Mouse (Mus musculus) thymus, adult 18-20 months (tissue): ENCODE measurements at regions not wholly inside any gene's neighbourhood (a gene's known extent, or its start where the extent isn't known, plus 50 kb on each side); places are given as distances from the start of the nearest gene placed in this dataset.

ENCODE experiments used
- DNase-seq, 2 experiments: peaks; one replicate each; pipeline ENCODE4 v3.0.0; 2022; ENCODE audit warnings: mixed read lengths in 2 of 2

- DNase-seq, result no peak
These were observed 163.9 kb downstream of the Ptprc start for GRCm38 (mm10) chr1:138011581-138011980.

- no peak for DNase-seq
These were observed 164.5 kb downstream of the Ptprc start for GRCm38 (mm10) chr1:138010910-138011477.

- no peak for DNase-seq
These were observed 168.7 kb downstream of the Ptprc start for GRCm38 (mm10) chr1:138006811-138007210.

- DNase-seq, result no peak
These were observed 171.2 kb downstream of the Ptprc start for GRCm38 (mm10) chr1:138004319-138004718.

DNA sequence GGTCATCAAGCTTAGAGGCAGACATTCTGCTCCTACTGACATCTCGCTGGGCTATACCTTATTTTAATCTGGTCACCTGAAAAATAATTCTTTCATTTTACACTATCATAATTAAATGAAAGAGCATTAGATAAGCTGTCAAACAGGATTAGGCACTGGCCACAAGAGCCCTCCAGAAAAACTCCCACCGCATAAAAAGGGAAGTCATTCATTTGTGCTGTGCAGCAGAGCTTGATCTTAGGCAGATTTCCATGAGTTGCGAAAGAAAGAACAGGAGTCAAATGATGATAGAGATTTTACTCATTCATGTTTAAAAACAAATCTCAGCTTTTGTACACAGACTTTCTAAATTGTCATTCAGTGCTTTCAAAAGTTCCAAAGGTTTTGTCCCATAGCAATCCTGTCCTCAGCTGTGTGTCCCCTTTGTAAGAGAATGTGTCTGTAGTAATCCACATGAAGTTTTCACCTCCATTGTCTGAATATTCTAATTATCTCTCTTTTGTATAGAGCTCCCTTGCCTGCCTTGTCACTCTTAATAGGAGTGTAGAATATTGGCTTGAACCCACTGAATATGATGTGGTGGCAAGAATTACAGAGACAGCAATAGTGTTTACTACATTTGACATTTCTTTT is 176.1 kb downstream of the Ptprc start:
- no peak for DNase-seq

GRCm38 (mm10) chr1:137996041-137996440 is 179.5 kb downstream of the Ptprc start:
- DNase-seq, result no peak

DNA sequence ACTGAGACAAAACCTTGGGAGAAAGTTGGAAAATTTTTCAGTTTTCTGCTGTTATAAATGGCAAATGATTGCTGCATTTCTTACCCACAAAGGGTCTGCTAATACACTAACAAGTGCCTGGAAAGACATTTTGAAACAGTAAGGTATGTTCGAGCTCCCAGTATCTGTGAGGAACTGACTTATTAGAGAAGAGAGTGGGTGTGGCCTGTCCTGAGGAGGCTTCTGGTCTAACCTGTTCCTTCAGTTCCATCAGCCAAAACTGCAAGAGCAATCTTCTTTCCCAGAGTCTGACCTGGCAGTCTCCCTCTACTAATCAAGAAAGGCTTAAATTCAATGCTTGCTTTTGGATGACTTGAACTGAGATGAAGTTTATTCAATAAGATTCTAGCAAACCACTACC is 183.6 kb downstream of the Ptprc start:
- DNase-seq, result no peak

DNA sequence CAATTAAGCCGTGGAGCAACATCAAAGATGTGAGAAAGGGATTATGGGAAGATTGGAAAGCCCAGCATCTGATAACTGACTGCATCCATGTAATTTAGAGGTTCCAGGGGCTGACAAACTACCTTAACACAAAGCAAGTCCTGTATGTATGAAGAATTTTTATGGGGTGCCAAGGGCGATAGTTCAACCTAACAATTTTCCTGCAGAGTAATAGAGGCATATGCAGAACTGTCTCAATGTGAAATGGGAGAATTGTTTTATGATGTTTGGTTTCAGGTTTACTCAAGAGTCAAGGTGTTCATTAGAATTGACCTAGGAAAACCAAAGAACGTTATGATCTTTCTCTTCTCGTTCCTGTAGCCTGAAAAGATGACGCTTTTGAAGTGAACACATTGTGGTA is 184.1 kb downstream of the Ptprc start:
- DNase-seq, result no peak

- DNase-seq, result no peak
These were observed 202.1 kb downstream of the Ptprc start for GRCm38 (mm10) chr1:137973406-137973805.

DNA sequence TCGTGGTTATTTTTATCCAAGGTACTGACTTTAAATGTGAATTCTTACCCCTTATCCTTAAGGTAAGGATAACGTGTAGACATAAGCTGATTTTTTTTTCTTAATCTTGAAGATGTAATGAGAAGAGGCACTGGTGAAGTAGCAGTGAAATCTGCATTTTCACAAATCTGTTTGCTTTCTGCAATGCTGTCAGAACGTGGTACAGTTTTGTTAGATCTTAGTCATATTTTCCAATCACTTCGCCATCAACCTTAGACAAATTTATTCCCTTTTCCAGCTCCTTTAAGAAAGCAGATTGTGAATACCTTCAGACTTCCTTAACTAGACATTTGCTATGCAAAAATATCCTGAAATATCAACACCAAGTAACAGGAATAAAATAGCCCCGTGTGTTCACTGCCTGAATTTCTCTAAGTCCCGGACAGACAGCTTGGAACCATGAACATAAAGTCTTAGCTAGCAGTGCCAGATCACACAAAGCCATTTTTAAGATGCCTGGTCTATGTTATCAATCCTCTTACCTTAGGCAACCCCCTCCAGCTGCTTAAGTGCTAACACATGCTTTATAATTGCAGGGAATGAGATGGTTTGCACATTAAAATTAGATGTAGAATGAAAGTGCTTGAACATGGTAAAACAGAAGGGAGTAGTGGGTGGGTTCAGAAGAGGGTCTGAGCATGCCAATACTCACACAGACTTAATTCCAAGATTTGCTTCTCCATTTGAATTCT is 202.7 kb downstream of the Ptprc start:
- DNase-seq, result no peak

DNA sequence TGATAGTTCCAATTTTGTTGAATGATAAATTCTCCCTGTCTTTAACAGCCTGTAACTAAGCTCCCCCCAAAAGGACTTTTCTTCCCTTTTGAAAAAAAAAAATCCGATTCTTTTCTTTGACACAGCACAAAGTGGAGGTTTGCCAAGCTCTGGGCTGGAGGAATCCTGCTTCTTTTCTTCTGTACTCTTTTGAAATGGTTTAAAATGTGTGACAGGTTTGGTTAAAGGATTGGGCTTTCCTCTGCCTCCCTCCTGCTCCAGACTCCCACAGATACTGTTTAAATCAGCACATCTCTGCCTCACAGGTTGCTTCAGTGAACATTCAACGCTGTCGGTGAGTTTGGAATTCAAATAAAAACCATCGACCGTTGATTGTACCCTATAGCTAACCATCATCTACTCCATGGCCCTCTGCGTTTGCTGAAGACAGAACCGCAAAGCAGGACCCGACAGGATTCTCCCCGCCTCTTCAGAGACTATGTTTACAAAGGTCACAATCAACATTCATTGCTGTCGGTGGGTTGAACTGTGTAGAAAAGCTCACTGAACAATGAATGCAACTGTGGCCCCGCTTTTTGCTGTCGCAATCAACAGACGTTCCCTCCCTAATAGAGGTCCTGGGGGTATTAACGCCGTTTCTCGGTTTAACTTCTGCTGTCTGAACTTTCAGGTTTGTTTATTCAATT is 209.2 kb downstream of the Ptprc start:
- DNase-seq, result no peak

GRCm38 (mm10) chr1:137963656-137964055 is 211.9 kb downstream of the Ptprc start:
- DNase-seq, result no peak

DNA sequence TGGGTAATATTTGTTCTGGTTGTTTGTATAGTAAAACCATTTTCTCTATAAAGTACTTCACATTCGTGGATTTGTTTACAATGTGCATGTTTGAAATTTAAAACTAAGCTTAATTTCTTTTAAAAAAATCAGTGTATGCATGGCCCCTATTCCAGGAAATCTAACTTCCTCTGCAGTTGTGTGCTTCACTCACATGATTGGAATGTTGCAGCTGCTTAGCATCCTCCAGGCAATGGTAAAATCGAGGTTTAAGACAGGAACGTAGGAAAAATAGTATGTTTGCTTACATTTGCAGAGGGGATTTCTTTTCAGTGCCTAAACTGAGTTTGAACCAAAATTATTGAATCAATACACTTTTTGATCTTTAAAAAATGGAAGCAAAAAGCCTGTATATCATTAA is 217.5 kb downstream of the Ptprc start:
- DNase-seq, result no peak

DNA sequence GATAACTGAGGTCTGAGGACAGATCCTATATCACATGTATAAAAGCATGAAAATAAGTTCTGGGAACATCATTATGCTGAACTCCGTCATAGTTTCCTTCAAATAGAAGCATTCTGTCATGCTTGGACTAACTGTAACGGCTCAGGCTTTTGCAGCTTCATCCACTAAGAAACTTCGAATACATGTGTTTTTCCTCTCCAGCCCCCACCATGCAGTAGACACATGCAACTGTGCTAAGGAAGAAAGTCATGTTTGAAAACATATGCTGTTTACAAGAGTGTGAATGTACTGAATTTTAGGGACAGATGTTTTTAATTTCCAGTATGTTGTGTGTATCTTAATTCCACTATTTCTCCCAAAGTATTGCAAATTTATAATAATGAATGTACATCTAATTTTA is 219.5 kb downstream of the Ptprc start:
- no peak for DNase-seq

DNA sequence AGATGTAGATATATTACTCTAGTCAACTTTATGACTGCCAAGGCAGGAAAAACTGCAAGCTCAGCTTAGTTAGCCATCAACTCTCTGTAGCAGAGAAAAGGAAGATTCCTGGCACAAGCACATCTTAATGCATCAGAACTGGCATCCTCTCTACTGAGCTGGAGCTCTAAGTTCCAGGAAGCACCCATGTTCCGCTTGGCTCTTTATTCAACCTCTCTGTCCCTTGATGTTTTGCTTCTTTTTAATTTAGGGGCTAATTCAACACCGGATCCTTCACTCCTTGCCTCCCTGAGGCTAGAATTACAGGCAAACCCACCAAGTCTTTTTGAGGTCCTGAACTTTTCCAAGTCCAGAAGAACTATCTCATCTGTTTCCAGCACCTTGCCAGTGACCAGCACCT is 220.4 kb downstream of the Ptprc start:
- no peak for DNase-seq

DNA sequence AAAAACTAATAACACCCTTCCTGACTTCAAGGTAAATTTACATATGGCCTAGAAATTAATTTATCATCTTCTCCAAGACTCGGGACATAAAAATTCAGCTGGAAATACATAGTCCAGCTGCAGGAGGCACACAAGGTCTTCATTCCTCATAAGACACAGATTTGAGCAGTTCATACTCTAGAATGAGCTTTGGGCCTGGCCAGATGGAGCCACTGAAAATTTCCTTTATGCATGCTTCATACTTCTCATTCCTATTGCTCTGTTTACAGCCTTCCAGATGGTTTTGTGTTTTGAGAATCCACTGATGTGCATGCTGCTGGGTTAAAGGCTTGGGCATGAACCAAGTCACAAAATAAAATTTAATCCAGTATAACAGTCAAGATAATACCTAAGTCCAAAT is 222.1 kb downstream of the Ptprc start:
- no peak for DNase-seq

DNA sequence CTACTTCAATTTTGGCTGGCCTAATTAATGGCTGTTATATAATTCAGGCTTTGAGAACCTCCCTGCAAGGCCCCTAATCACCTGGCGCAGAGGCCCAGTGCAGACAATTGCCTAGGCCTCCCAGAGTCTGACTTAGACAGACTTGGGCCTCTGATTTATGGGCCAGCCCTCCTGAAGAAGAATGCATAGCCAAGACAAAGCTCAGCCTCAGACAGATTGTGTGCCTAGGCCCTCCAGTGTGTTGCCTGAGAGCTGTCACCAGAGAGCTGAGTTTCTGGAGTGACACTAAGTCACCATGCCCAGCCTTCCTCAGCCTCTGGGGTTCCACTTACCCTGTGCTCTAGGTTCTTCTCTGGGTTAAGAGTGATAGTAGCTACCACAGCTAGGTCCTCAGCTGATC is 222.7 kb downstream of the Ptprc start:
- DNase-seq, result no peak

- DNase-seq, result no peak
These were observed 227.6 kb downstream of the Ptprc start for GRCm38 (mm10) chr1:137947900-137948299.

DNA sequence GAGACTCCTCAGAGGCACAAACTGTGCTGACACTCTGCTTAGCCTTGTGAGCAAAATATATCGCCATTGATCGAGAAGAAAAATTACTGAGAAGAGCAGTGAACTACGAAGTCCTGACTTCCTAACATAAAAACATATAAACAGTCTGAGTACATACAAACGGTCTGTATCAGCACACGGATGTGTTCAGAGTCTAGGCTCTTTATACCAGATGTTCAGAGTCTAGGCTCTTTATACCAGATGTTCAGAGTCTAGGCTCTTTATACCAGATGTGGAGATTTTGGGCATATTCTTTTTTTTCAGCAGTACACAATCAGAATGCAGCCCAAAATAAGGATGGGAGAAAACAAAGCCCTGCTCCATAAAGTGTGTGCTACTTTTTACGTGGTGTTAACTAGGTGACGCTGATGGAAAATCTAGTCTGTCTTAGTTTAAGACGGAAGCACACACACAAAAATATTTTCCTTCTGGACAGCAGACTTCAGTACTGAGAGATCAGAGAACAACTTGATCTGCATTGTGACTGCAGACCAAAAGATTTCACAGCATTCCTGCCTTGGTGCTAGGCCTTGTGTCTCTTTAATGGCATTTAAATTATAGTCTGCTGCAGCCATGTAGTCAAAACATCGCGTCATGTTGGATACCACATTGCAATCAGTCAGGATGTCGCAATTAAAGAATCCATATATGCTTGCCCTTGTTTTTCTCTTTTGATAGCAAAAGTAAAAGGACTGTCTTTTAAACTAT is 233.6 kb downstream of the Ptprc start:
- no peak for DNase-seq

GRCm38 (mm10) chr1:137935746-137936145 is 239.8 kb downstream of the Ptprc start:
- DNase-seq, result no peak

- DNase-seq, result no peak
These were observed 245.7 kb downstream of the Ptprc start for GRCm38 (mm10) chr1:137929764-137930163.

- no peak for DNase-seq
These were observed 247.0 kb downstream of the Ptprc start for GRCm38 (mm10) chr1:137928522-137928921.

DNA sequence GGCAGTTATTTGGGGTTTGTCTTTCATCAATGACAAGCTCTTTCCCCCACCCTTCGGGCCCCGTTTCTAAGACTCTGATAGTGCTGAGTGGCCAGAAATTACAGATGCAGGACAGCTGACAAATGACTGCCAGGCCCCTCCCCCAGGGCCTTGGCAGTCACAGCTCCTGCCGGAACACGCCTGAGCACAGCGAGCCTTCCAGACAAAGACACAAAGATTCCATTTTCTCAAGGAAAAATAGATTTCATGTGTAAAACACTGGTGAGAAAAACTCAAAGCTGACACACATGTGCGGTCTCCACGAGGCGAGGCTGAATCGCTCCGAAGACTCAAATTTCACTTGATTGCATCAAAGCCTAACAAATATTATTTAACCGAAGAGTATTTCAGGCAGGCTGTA is 247.6 kb downstream of the Ptprc start:
- no peak for DNase-seq
